Mouse (Mus musculus) G1E-ER4 (cell line): ENCODE results near the gene Gm8251. TPM values are rescaled to one million over a fixed set of nuclear protein-coding genes. Genes with fewer than 3 reads are reported as not detected.

Source experiments
- GATA1 ChIP-seq: IDR thresholded peaks from one replicate; pipeline ENCODE4 v1.8.0; 2012; ENCODE audit warnings: low read length, inconsistent platforms
- polyA plus RNA-seq: library from polyadenylated mRNA; stranded (reverse); fragments of >175 nt; gene quantifications from 2 replicates; pipeline ENCODE4 v1.2.3, GENCODE M21; 2012

Gm8251 gene
- 0.01 TPM in 1 of 2 replicates, not detected in the other for polyA plus RNA-seq

GRCm38 (mm10) chr1:44061836-44062235, at the start of gene Gm8251:
Gm8251 (minus strand) TSS chr1:44061936.
- TF ChIP-seq GATA1, result no peak

GRCm38 (mm10) chr1:44102939-44103338, 41.2 kb upstream of the Gm8251 start:
- no peak for TF ChIP-seq GATA1

- TF ChIP-seq GATA1, result no peak
Observed at GRCm38 (mm10) chr1:44102259-44102717, 40.6 kb upstream of the Gm8251 start, which contains the start of gene Tex30. Tex30 (minus strand) TSS chr1:44102441.

DNA sequence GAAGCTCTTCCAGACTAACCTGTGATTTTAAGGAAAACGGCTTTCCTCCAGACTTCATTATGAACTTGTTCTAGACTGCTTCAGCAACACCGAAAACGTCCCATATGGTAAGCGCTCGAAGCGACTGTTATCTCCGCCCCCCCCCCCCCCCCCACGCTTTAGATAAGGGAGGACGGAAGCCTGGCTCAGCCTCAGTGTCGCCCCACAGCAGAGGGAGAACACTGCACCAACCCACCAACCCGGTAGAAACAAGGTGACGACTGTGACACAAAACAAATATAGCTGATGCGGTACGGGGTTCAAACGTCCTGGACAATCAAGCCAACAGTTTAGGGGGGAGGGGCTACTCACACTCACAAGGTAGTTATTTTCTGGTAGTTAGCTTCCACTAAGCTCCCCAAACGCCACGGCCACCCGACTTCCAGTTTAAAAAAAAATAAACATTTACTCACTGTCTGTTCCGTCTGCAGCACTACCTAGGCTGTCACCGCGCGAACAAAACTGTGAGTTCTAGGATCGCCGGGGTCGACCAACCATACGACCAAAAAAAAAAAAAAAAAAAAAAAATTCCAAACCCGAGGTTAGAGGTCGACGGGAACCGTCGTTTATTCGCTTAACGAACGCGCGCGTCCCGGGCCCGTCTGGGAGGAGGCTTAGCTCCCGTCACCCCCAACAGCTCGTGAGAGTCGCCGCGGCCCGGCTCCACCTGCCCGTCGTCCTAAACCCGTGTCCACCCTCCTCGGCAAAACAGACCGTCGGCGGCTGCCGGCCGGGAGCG, 39.9 kb upstream of the Gm8251 start:
- peak; percentile 32 for TF ChIP-seq GATA1

- TF ChIP-seq GATA1, result no peak
Observed at GRCm38 (mm10) chr1:44064625-44065024, 2.9 kb upstream of the Gm8251 start.

GRCm38 (mm10) chr1:44063439-44063838, 1.7 kb upstream of the Gm8251 start:
- no peak for TF ChIP-seq GATA1

DNA sequence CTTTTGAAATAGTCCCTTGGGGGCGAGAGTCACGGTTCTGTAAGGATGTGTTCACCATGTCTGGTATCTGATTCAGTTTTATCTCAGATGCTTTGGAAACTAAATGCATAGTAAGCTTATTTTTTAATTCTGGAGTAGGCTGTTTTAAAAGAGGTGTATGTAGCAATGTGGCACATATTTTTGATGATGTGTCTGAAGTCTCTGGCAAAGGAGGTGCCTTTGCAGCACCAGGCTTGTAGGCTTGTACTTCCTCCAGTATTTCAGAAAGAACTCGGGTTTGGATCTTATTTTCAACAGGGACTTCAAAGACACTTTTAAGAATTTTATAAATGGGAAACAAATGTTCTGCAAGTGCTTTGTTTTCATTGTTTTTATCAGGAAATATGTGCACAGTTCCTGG, 3.9 kb downstream of the Gm8251 start:
- no peak for TF ChIP-seq GATA1

GRCm38 (mm10) chr1:44046556-44046955, 15.2 kb downstream of the Gm8251 start:
- no peak for TF ChIP-seq GATA1

DNA sequence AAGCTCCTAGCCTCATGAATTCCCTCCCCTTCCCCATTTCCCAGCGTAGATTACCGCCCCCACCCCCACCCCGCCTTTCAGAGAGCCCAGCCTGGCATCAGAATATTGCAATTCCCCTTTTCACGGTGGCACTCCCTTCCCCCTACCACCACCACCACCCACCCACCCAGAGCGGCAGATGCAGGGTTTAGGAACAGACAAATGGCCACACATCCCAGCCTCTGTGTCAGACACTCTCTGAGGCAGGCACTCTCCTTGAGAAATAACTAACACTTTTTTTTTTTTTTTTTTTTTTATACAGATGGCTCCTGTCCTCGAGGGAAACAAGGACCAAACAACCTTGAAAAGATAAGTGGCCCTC, 19.2 kb downstream of the Gm8251 start:
- TF ChIP-seq GATA1, result no peak

GRCm38 (mm10) chr1:44041797-44042554, 19.8 kb downstream of the Gm8251 start:
- TF ChIP-seq GATA1, result no peak

DNA sequence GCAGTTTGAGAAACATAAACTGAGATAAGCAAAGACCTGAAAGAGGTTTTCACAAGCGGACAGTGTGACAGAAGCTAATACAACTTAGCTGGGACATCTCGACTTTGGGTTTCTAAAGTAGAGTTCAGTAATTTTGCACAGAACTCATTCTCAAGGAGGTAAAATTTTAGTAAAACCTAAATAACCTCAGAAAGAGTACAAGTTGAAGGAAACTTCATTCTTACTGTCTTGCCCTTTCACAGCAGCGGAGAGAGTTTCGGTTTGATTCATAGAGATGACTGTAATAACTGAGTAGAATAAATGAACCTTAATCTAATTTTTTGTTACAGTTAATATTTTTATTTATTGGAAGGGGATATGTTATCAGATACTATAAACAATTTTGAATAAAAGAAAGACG, 28.8 kb downstream of the Gm8251 start:
- no peak for TF ChIP-seq GATA1

GRCm38 (mm10) chr1:44032213-44032612, 29.5 kb downstream of the Gm8251 start:
- no peak for TF ChIP-seq GATA1

DNA sequence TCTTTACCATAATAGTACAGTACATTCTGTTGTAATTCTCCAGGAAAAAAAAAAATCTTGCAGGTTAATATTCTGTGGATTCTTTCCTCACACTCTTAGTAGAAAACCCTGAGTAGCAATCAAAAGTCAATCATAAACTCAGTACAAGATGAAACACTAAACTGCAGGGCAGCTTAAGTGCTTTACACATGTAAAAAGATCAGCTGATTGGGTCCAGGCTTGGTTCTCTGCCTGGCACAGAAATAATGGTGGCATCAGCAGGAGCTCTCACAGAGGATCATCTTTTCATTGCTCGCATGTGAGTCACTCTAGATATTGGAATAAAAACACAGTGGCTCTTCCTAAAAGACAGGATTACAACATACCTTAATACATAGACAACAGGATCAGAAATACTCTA, 34.1 kb downstream of the Gm8251 start:
- TF ChIP-seq GATA1, result no peak

DNA sequence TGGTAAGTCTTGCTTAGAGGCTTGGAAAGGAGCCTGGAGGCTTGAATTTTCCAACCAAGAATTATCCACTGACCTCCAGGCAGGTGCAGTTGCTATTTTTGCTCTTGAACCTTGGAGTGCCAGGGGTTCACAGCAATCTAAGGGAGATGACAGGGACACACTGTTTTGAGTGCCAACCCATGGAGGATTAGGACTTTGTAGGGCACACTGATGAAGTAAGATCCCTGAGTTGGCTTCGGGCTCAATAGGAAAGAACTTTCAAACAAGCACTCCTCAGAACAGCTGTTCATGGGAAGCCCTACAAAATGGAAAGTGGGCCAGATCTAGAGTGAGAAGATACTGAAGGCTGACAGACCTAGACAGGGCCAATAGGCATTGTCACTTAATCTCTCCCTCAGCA, 39.1 kb downstream of the Gm8251 start:
- TF ChIP-seq GATA1, result no peak

DNA sequence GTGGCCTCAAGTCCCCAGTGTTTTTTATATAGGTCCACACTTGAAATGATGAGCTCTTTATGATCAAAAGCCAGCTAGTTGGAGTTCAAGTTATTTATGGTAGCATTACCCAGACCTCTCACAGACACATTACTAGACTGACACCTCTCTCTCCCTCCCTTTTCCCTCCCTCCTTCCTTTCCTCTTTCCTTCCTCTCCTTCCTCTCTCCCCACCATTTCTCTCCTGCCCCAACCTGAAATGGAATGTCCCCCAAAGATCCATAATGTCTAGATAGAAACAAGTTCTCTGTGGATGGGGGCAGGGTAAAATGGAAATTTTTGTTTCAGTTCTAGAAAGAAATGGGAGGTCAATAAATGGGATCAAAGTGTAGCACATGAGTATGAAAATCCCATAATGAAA, 41.8 kb downstream of the Gm8251 start, which contains the start of gene Mettl21c:
Gene Mettl21c, minus strand, starts transcription at position 101 of the 400 bp plus-strand sequence.
- no peak for TF ChIP-seq GATA1

DNA sequence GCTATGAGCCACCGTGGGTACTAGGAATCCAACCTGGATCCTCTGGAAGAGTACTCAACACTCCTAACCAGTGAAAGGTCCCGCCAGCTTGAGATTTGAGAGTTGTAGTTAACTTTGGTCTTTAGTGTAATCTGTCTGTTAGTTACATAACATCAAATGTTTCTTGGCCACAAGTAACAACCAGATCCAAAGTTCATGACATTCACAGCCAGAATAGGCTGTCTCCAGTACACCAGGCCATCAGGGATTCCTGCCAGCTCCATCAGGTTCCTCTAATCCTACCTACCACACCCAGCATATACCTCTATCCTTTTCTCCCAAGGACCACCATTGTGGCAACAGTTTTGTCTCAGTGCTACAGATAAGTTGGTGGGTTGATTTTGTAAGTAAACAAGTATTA, 46.2 kb downstream of the Gm8251 start:
- no peak for TF ChIP-seq GATA1

Other genes starting within 250 kb of the Gm8251 start
- 16.8 and 31.2 TPM in 2 replicates for gene Uxs1, start 234.1 kb downstream of the Gm8251 start, polyA plus RNA-seq
- 19.1 and 28.3 TPM in 2 replicates for gene Tpp2, start 128.3 kb downstream of the Gm8251 start, polyA plus RNA-seq
- gene Mettl21c, start 41.9 kb downstream of the Gm8251 start, polyA plus RNA-seq, result not detected in 2 replicates
- 9.9 and 14.8 TPM in 2 replicates for gene Tex30, start 40.5 kb upstream of the Gm8251 start, polyA plus RNA-seq
- 8.6 and 12.7 TPM in 2 replicates for gene Kdelc1, start 56.9 kb upstream of the Gm8251 start, polyA plus RNA-seq
- gene Bivm, start 57.0 kb upstream of the Gm8251 start, polyA plus RNA-seq, result 3.4 and 4.6 TPM in 2 replicates
- gene Ercc5, start 85.8 kb upstream of the Gm8251 start, polyA plus RNA-seq, result 6.6 and 9.1 TPM in 2 replicates
- not detected in 2 replicates for gene Mettl21e, start 157.0 kb upstream of the Gm8251 start, polyA plus RNA-seq